Mouse (Mus musculus) spleen, postnatal 36 days (tissue): Measurements from ENCODE around the gene Ripply3.

Experiments
- DNase-seq, 2 experiments: peaks; one replicate each; pipeline ENCODE4 v3.0.0; 2022; ENCODE audit warnings: low spot score in 2 of 2, mixed read lengths in 1 of 2

Ripply3 gene

DNA sequence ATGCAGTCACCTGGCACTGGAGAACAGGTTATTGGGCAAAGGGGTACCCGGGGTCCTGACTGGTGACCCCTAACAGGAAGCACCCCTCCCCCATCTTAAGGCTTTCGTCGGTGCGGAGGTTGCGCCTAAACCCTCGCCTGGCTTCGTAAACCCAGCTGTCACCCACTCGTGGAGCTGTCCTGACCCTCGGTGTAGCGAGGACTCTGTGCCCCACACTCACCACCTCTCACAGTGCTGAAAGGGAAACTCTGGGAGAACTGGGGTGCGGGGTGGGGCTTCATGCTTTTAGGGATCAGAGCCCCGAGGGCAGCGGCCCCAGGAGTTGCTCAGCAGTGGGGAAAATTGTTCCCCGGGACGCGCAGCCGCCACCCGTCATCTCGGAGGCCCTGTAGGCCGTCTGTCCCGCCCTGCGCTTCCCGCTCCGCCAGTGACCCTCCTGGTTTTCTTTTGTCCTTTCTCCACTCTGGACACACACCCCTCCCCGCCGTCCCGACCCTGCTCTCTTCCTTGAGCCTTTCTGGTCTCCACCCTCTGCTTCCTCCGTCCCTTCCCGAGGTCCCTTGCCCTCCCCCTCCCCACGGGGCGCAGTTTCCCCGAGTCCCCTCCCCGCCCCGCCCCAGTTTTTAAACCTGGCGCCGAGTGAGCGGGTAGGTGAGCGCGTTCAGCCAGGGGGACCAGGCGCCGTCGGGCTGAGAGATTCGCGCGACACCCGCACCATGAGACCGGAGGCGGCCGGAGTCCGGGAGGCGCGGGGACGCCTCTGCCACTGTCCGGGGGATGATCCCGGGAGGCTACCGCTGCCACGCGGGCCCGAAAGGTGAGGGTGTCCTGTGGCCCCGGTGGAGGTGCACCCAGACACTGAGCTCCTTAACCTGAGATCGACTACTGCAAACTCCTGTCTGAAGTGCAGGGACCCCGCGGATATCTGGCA is at the start of gene Ripply3:
Gene Ripply3 (plus strand): TSS at position 640 of the 931 bp plus-strand sequence.
- DNase-seq = no peak

DNA sequence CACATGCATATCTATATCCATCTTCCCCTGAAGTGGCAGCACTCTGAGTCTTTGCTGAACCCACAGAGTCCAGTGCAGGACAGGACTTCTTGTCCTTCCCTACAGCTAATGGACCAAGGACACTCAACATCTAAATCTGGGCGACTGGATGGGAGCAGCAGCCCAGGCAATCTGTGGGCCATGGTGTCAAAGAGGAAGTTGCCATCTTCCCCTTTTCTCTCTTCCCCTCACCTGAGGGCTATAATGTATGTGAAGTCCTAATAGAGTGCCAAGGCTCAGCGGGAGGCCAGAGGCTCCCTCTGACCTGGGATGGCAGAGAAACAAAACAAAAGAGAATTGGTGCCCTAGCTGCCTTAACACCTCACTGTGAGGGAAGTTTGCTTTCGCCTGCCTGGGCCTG is 44.2 kb upstream of the Ripply3 start:
- peak in 1 of 2 experiments; percentile 17 for DNase-seq

DNA sequence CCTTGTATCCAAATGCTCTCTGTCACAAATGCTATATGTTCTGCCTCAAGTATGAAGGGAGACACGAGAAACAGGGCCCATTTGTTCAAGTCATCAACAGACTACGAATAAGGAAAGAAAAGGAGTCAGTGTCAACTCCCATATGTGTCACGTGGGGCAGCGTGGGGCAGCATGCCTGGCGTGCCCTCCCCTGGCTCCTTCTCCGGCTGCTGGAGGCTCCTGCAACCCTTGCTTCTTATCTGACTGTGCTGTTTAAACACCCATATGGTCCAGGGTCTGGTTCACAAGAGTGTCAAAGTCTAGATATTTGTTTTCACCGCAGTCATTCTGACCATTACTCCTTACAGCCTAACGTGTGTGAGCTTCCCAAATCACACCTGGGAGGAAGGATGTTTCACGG is 40.4 kb upstream of the Ripply3 start:
- DNase-seq = no peak

DNA sequence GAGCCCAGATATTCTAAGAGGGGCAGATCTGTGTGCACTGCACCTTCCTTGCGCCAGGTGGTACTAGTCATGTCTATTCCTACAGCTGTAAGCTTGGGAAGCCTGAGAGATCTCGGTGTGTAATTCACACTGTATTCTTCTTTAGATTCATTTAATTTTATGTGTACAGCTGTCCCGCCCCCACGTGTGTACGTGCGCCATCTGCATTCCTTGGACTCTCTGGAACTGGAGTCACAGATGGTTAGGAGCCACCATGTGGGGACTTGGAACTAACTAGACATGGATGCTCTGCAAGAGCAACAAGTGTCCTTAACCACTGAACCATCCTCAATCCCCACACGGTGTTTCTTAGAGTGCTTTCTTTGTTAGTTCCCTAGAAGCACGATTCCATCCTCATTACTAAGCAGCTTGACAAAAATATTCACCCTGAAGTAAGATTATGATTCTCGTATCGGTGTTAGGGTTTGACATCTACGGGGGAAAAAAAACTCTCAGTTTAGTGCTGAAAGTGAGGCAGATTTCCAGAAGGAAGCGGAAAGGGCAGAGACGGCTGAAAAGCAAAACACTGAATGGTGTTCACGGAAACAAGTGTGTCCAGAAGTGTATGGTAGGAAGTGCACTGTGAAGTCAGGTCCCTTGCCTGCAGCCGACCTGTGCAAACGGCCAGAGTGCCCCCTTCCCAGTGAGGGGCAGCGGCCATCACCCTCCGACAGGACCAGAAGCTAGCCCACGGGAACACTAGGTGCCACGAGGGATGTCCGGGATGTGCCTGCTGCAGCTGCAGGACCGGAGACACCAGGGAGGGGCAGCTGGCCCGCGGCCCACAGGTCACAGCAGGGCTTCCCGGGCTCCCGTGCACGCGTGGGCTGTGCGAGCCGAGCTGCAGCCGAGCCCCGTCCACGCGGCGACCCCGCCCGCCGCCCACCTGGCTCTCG is 38.8 kb upstream of the Ripply3 start:
- peak in 1 of 2 experiments; percentile 11 for DNase-seq

DNA sequence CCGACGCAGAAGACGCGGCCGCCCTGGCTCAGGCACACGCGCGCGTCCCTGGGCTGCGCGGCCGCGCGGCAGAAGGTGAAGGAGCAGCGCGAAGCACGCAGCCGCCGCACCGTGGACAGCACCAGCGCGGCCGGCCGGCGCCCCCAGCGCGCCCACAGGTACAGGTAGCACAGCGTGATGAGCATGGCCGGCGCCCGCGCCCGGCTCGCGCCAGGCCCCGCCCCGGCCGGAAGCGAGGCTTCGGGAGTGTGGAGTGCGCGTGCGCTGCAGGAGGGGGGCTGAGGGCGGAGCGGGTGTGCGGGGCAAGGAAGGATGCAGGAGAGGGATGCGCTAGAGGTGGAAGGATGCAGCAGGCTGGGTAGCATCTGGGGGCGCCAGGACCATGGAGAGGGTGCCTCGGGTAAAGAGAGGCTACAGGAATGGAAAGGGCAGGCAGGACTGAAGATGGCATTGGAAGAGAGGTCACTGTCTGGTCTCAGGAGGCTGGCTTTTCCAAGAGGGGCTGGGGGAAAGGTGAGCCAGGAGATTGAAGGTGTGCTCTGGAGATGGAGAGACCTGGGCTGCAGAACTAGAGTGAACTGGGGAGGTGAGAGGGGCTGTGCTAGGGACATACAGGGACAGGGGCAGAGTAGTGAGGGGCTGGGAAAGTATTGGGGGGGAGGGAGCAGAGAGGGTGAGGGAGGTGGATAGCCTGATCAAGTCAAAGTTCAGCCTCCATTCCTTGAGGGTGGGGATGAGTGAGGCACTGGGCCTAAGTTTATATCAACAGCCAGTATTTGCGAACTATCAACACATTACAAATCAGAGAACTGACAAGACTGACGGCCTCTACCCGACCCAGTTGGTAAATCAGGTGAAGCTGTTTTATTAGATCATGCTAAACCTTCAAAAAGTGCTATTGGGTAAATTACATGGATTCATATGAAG is 37.9 kb upstream of the Ripply3 start:
- DNase-seq = peak; percentile 78 to 80

DNA sequence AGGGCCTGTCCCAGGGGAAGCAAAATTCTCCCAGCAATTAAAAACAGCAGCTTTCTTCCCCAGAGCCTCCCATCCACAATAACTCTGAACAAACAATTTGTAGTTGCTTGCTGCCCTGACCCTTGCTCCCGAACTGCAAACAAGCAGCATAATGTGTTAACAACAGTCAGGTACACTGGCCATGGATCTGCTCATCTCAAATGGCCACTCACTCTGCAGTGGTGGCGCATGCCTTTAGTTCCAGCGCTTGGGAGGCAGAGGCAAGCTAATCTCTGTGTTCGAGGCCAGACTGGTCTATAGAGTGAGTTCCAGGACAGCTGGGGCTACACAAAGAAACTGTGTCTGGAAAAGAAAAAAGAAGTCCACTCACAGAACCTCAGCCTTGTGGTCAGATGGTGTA is 37.1 kb upstream of the Ripply3 start:
- DNase-seq = no peak

DNA sequence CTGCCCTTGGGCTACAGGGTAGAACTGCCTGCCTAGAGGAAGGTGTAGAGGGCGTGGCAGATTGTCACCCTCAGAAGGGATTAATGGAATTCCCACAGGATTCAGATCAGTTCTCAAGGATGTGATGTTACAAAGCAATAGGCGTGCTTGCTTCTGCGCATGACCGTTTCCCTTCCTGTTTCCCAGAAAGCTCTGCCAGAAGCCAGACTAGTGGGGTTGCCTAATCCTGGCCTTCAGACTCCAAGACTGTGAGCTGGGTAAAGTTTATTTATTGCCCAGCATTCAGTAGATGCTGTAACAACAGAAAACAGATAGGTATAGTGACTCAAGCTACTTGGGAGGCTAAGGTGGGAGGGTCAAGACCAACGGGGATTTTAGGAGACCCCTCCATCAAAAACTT is 30.1 kb upstream of the Ripply3 start:
- no peak for DNase-seq

DNA sequence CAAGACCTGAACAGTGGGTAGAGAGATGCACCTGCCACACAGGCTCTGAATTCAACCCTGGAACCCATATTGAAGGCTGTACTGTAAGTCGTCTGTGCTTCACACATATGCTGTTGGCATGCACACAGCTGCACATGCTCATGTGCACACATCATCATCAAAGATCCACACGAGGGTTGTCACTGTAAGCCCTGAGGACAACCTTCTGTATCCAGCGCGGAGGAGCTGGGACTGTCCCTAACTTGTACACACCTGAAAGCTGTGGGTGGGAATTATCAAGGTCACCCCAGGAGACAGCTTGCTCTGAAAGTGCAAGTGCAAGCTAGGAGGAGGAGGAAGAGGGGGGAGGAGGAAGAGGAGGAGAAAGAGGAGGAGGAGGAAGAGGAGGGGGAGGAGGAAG is 29.0 kb upstream of the Ripply3 start:
- DNase-seq = no peak

DNA sequence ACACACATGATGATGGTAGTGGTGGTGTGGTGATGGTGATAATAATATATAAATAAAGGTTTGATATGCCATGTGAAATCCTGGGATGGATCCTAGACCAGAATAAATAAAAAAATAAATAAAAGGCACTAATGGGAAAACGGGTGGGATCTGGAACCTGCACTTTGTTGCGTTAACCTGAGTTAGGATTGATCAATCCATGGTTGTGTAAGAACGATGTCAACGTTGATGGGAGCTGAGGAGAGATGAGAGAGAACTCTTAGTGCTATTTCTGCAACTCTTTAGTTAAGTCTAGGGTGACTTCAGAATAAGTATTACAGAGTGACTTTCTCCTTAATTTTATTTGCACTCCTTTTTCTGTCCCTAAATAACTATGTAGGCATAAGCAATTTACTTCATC is 27.0 kb upstream of the Ripply3 start:
- DNase-seq = no peak

DNA sequence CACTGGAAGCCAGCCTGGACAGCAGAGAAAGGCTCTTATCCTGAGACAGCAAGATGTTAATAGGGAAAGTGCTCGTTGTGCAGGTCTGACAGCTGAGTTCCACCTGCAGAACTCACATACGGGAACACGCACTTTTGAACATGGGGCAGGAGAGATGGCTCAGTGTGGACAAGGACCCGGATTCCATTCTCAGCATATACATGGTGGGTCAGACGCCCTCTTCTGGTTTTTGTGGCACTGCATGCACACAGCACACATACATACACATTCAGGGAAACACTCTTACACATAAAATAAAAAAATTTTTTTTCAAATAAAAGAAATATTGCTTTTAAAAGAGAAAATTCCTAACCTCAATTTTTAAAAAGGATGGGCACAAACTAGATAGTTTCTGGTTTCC is 26.5 kb upstream of the Ripply3 start:
- no peak for DNase-seq

DNA sequence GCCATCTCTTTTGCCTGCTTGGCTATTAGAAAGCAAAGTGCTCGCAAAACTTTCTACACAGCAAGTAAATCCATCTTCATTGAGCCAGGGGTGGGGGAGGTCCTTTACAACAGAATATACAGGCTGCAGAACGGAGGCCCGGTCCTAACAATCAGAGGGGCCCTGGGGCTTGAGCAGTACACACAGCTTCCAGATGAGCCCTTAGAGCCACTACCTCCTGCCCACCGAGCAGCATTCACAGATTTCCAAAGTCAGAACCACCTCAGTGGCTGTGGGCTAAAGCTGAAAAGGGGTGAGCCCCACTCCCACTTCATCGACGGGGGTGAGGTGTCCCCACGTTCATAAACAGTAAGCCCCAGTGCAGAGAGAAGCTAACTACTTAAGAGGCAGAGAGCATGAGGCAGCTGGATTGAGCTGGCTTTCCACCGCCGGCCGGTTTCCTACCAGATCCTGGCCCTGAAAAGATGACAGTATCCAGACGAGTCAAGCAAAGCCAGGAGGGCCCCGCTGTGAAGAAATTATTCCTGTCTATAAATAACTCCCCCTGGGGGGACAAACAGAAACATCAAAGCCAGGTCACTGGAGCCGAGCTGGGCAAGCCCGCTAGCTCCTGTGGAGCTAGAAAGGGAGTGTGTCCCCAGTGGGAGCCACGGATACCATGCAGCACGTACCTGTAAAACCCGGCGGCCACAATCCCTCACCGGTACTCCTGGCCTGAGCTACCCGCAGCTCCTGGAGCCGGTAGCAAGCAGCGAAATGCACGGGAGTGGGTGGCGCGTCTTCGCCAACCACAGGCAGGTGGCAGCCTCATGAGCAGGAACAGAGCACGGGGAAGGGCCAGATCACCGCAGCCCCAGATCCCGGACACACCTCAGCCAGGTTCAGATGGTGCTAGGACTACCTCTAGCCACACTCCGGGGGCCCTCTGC is 25.7 kb upstream of the Ripply3 start:
- no peak for DNase-seq

DNA sequence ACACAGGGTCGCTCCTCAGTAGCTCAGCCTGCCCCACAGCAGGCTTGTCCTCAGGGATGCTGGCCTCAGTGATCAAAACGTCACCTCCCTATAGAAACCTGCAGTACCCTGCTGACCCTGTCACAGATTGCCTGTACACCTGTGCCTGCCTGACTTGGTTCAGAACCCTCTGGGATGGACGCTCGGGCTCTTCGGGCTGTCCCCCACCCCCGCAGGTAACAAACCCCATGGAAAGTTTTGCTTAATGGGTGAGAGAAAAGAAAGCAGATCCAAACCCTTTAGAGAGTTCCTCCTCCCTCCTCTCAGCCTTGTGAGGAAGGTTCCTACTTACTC is 25.1 kb upstream of the Ripply3 start:
- no peak for DNase-seq

DNA sequence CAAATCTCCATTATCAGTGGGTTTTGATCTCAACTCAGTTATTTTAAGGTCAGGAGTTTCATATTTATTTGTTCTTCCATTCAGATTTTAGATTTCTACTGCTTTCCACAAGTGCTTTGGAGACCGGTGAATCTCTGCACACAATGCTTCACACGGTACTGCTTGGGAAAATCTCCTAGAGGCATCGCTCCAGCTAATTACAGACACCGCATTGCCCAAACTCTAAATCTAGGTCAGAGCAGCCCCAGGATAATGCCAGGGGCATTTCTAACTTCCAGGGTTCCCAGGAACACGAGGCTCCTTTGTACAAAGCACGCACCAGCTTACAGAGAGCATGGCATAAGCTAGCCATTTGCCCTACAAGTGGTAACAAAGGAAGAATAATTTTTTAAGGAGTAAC is 20.7 kb upstream of the Ripply3 start:
- no peak for DNase-seq

DNA sequence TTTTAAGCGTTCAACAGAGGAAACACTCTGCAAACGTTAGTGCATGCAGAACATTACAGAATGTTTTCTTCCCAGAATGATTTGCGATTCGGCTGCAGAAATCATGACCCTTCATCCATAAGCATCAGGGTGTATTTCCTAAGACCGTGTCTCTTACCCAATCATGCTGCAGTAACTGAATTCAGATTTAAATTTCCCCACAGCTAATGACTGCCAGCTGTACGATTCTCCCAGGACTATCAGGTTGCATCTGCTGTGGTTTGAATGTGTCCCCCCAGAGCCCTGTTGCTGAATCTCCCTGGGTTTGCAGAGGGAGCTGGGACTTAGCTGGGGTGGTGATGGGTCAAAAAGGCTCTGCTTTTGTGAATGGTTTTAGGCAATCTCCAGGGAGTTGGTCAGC is 20.3 kb upstream of the Ripply3 start:
- DNase-seq = no peak

DNA sequence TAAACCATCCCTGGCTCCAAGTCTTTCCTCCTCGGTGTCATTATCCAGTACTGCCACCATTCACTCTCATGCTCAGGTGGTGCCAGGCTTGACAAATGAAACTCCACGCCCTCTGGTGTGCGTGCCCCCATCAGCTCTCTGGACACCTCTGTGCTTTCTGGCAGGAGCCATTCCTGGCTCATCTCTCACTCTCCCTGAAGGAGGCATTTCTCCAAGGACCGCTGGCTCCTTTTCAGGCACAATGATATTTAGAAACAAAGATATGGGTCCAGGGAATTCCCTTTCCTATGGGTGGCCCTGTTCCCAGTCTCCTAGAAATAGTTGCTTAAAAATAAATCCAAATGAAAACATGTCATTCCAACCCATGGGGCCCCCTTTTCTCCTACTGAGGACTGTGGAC is 19.2 kb upstream of the Ripply3 start:
- no peak for DNase-seq

DNA sequence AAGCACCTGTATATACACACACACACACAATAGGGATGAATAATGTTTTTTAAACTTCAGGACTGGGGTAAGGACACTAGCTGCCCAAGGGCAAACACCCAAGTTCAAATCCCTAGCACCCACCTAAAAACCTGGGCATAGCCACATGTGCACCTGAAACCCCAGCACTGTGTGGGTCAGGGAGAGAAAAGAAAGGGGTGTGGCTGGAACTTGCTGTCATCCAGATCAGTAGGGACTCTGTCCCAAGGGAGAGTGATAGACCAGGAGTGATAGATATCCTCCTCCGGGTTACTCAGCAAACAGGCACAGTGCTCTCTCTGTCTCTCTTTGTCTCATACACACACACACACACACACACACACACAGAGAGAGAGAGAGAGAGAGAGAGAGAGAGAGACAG is 16.8 kb upstream of the Ripply3 start:
- no peak for DNase-seq

DNA sequence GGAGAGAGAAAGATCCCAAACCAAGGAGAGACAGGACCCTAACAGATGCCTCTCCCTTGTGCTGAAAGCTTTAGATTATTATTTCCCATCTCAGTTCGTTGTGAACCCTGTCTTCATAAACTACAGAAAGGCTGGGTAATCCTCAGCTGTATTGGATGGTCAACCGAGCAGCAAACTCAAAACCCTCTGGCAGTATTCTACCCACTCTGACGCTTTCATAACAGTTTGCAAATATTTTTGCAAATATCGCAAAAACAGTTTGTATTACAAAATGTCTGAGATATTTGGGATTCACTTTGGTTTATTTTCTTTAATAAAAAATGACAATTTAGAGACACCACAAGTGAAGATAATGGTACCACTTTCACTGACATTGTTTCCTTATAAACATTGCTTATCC is 16.3 kb upstream of the Ripply3 start:
- DNase-seq = no peak

DNA sequence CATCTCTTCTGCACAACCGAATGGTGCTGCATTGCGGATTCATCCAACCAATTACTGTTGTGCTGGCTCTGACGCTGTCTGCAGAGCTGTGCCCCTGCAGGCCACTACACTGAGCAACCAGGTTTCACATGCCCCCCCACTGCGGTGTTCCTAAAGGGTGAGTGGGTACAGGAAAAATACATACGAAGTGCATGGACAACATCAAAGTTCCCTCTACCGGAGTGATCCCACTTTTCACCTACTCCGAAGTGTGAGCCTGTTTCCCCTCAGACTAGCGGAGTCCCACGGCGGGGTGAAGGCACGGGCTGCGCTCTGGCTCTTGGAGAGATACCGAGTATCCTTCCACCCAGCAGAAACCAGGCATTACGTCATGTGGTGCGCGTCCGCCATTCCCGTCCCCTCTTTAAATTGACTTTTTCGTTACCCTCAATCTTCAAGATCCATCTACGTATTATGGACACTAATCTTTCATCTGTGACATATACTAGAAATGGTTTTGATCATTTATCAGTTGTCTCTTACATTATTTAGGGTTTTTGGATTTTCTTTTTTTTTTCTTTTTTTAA is 15.5 kb upstream of the Ripply3 start:
- peak; percentile 71 to 78 for DNase-seq

DNA sequence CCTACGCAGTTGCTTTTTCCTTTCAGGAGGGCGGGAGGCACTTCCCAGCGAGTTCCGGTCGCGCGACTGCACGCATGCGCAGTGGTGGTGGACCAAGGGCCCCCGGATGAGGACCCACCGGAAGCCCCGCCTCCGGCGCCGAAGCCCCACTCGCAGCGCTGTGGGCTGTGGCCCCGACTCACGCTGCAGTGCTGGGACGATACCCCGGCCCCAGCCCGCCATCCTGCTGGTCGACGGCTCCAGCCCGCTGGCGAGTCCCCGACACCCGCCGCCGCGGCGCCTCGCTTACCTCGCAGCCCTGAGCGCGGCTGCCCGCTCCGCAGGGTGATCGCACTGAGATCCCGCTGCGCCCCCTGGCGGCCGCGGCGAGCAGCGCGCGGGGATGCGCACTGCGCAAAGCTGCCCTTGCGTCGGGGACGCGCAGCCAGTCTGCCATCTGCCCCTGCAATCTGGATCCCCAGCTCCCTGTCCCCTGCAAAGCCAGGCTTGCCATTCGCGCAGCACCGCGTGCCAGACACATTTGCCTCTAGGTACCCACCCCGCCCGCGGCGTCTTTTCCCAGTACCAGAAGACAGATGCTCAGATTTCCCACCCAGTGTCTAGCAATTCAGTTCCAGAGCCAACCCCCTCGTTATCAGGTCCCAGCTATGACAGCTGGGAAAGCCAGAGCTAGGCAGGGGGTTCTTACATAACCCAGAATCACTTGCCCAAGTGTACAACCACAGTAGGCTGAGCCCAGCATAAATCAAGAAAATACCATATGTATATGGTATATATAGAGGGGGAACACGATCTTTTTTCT is 14.8 kb upstream of the Ripply3 start, which contains the start of gene Hlcs:
Gene Hlcs (minus strand): TSS at position 343 of the 802 bp plus-strand sequence.
- DNase-seq = peak; percentile 96 to 97
